Mouse (Mus musculus) midbrain, embryonic 14.5 days (tissue): ENCODE measurements at regions not wholly inside any gene's neighbourhood (a gene's known extent, or its start where the extent isn't known, plus 50 kb on each side); places are given as distances from the start of the nearest gene placed in this dataset.

Experiments
- ATAC-seq: fragments of 200-750 bp; cut with Nextera tagmentation; 2 replicates; pipeline ENCODE4 v1.8.0; 2017; ENCODE audit warnings: moderate number of reproducible peaks, moderate library complexity; ENCODE audit not compliant: low FRiP score, low TSS enrichment
- DNase-seq: peaks from one replicate; pipeline ENCODE4 v3.0.0-alpha.2; 2015
- H3K27ac ChIP-seq: fragments of 300-500 bp; sonication (generic); replicated peaks from 2 replicates; pipeline ENCODE4 v1.5.1; 2014; ENCODE audit warnings: mild to moderate bottlenecking, low read depth, low read length, moderate library complexity
- H3K27me3 ChIP-seq: fragments of 300-500 bp; sonication (generic); 2 replicates; pipeline ENCODE4 v1.6.1; 2014; ENCODE audit warnings: low read length, control low read depth, mixed read lengths; ENCODE audit not compliant: control insufficient read depth, insufficient read depth
- H3K36me3 ChIP-seq: fragments of 300-500 bp; sonication (generic); 2 replicates; pipeline ENCODE4 v1.6.1; 2014; ENCODE audit warnings: low read length, control low read depth; ENCODE audit not compliant: control insufficient read depth, insufficient read depth
- H3K4me1 ChIP-seq: fragments of 300-500 bp; sonication (generic); 2 replicates; pipeline ENCODE4 v1.6.1; 2014; ENCODE audit warnings: mild to moderate bottlenecking, antibody characterized with exemption, low read length, control low read depth; ENCODE audit not compliant: control insufficient read depth, insufficient read depth
- H3K4me2 ChIP-seq: fragments of 300-500 bp; sonication (generic); 2 replicates; pipeline ENCODE4 v1.6.1; 2014; ENCODE audit warnings: mild to moderate bottlenecking, low read length, moderate library complexity
- H3K4me3 ChIP-seq: fragments of 300-500 bp; sonication (generic); replicated peaks from 2 replicates; pipeline ENCODE4 v1.5.1; 2014; ENCODE audit warnings: low read depth, low read length
- H3K9ac ChIP-seq: fragments of 300-500 bp; sonication (generic); replicated peaks from 2 replicates; pipeline ENCODE4 v1.6.1; 2014; ENCODE audit warnings: mild to moderate bottlenecking, low read length, moderate library complexity
- H3K9me3 ChIP-seq: fragments of 300-500 bp; sonication (generic); 2 replicates; pipeline ENCODE4 v1.6.1; 2016; ENCODE audit warnings: low read length, control low read depth, mixed read lengths; ENCODE audit not compliant: control insufficient read depth
- WGBS: fragments of 180-500 bp; shearing (Covaris S2); extraction: QIAGEN DNeasy Blood & Tissue Kit; methylation state at CpG from one replicate; pipeline ENCODE4 v1.1.7; 2014; 5-methylcytosine and 5-hydroxymethylcytosine counted together

- ATAC-seq (no peak), DNase-seq (no peak)
- H3K9ac ChIP-seq, result no peak overlapping the region
- H3K27ac ChIP-seq, result no peak overlapping the region
- H3K27me3 ChIP-seq, result no peaks in the 10 kb centered on the region
- H3K4me1 ChIP-seq, result no peaks in the 10 kb centered on the region
- no peak overlapping the region for H3K4me2 ChIP-seq
- H3K4me3 ChIP-seq, result no peak overlapping the region
- H3K9me3 ChIP-seq, result no peaks in the 10 kb centered on the region
- WGBS, result 56% methylated on average over 16 of the region's 16 CpGs
- no peaks in the 10 kb centered on the region for H3K36me3 ChIP-seq
Measured at GRCm38 (mm10) chr2:75756704-75757638, 52.5 kb upstream of the Nfe2l2 start.

- H3K4me2 ChIP-seq, result no peak overlapping the region
- no peaks in the 10 kb centered on the region for H3K36me3 ChIP-seq
- WGBS, result 78% methylated on average over 7 of the region's 7 CpGs
- no peak for DNase-seq
- no peaks in the 10 kb centered on the region for H3K4me1 ChIP-seq
- H3K27me3 ChIP-seq, result no peaks in the 10 kb centered on the region
- no peak overlapping the region for H3K27ac ChIP-seq
- H3K9me3 ChIP-seq, result no peaks in the 10 kb centered on the region
- H3K9ac ChIP-seq, result no peak overlapping the region
- H3K4me3 ChIP-seq, result no peak overlapping the region
- ATAC-seq, result no peak
Measured at GRCm38 (mm10) chr2:75754606-75755005, 50.2 kb upstream of the Nfe2l2 start.
